Mouse (Mus musculus): ENCODE measurements around the gene 1700001L19Rik.

DNA sequence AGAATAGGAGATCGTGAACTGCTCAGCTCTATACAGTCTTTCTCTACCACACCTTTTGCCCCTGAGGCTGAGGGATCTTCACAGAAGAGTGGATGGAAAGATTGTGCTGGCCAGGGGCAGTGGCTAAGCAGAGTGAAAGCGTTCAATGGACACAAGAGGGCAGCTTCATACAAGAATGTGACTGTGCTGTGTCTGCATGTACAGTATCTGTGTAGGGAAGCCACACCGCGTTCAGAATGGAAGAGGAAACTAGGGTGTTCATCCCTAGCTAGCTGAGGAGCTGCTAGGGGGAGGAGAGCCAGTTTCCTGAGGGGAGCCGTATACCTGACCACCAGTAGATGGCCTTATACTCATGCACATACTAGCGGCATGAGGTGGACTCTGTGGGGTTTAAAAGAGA, 25.6 kb downstream of the 1700001L19Rik start:
- TF ChIP-seq CTCF (conservative IDR thresholded peaks at IDR 0.05; ENCODE audit: low read length) = no peak
- TF ChIP-seq POU5F1 (IDR thresholded peaks at IDR 0.05; ENCODE audit: borderline replicate concordance, low read length) = no peak
- TF ChIP-seq NANOG (IDR thresholded peaks at IDR 0.05; ENCODE audit: borderline replicate concordance, low read length) = no peak

All from E14TG2a.4 (cell line).